Mouse (Mus musculus) embryonic fibroblast, embryonic 13.5 days (primary cell): ENCODE measurements around the gene Gstp2. TPM values are rescaled to one million over a fixed set of nuclear protein-coding genes. Genes with fewer than 3 reads are reported as not detected.
"Not testable (repeated sequence)": the region's sequence is repeated elsewhere in the genome, so short reads cannot be mapped to it uniquely, and the experiment has no call there.

ENCODE experiments used
- H3K27ac ChIP-seq: 2 replicates; pipeline ENCODE4 v1.5.1; 2012; ENCODE audit warnings: low read length, control low read depth, inconsistent platforms; ENCODE audit not compliant: insufficient read depth
- H3K4me1 ChIP-seq: 2 replicates; pipeline ENCODE4 v1.6.1; 2011; ENCODE audit warnings: low read length; ENCODE audit not compliant: control insufficient read depth, insufficient read depth
- H3K4me3 ChIP-seq: 2 replicates; pipeline ENCODE4 v1.5.1; 2011; ENCODE audit warnings: mild to moderate bottlenecking, control low read depth, low read length; ENCODE audit not compliant: insufficient read depth
- CTCF ChIP-seq: IDR thresholded peaks from 2 replicates; pipeline ENCODE4 v1.5.1; 2011; ENCODE audit warnings: mild to moderate bottlenecking, control low read depth, low read length, moderate library complexity, borderline replicate concordance; ENCODE audit not compliant: insufficient read depth
- POLR2A ChIP-seq: IDR thresholded peaks from 2 replicates; pipeline ENCODE4 v1.6.1; 2011; ENCODE audit warnings: low read depth, mild to moderate bottlenecking, control low read depth, low read length, moderate library complexity
- polyA plus RNA-seq: library from polyadenylated mRNA; stranded (reverse); fragments of >200 nt; gene quantifications from 2 replicates; pipeline ENCODE4 v1.2.4, GENCODE M21; 2011; ENCODE audit warnings: low read depth; ENCODE audit not compliant: missing spikeins, insufficient read length

The Gstp2 gene
- polyA plus RNA-seq, 1 experiment, result 3.1 TPM

GRCm38 (mm10) chr19:4051741-4052515, 6.1 kb upstream of the Gstp2 start:
- no peak overlapping the region for H3K27ac ChIP-seq

GRCm38 (mm10) chr19:4051016-4051415, 5.2 kb upstream of the Gstp2 start:
- TF ChIP-seq POLR2A (no peak), CTCF (no peak)

More at GRCm38 (mm10) chr19:4051741-4052515, 6.1 kb upstream of the Gstp2 start:
- Histone ChIP-seq H3K4me3 (no peak overlapping the region), H3K4me1 (0 out of 2 replicates have a peak, but pooled peaks cover 2% of the 10 kb centered on the region)
- TF ChIP-seq CTCF (peak; percentile 45; the same call in 1 of the 2 replicates), POLR2A (no peak)

DNA sequence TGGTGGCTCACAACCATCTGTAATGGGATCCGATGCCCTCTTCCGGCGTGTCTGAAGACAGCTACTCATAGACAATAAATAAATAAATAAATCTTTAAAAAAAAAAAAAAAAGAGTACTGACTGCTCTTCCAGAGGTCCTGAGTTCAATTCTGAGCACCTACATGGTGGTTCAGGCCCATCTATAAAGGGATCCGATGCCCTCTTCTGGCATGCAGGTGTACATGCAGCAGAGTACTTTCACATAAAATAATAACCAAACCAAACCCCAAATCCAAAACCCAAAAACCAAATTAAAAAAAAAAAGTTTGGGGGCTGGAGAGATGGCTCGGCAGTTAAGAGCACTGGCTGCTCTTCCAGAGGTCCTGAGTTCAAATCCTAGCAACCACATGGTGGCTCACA, 3.2 kb upstream of the Gstp2 start:
- not testable (repeated sequence) for H3K27ac ChIP-seq, H3K4me3 ChIP-seq

More at GRCm38 (mm10) chr19:4051016-4051415, 5.2 kb upstream of the Gstp2 start:
- Histone ChIP-seq H3K4me3 (no peak overlapping the region), H3K4me1 (0 out of 2 replicates have a peak, but pooled peaks cover 2% of the 10 kb centered on the region), H3K27ac (no peak overlapping the region)

DNA sequence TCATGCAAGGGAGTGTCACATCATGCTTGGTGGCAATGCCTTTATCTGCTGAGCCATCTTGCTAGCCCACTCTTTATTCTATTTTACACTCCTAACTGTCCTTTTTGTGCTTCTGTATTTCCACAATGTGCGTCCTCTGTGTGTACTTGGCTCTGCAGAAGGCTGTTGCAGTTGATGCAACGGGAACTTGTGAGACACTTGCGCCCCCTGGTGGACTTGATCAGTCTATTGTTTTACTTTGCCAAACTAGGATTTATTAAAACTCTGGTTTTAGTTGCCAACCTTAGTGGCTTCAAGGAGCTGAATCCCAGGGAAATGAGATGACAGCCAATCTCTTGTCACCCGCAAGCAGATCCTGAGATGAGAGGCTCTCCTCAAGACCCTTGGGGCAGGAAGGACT, 2.0 kb upstream of the Gstp2 start:
- Histone ChIP-seq H3K4me3 (no peak overlapping the region), H3K4me1 (0 out of 2 replicates have a peak, but pooled peaks cover 2% of the 10 kb centered on the region), H3K27ac (no peak overlapping the region)
- peak; percentile 48; the same call in 1 of the 2 replicates for TF ChIP-seq CTCF
- TF ChIP-seq POLR2A, result no peak

More for the DNA sequence above, 3.2 kb upstream of the Gstp2 start:
- not testable (repeated sequence) for H3K4me1 ChIP-seq

- Histone ChIP-seq H3K27ac (no peak overlapping the region), H3K4me1 (no peaks in the 10 kb centered on the region), H3K4me3 (no peak overlapping the region)
- no peak for TF ChIP-seq CTCF
- no peak for TF ChIP-seq POLR2A
Observed at GRCm38 (mm10) chr19:4046866-4047254, 1.0 kb upstream of the Gstp2 start.

GRCm38 (mm10) chr19:4044109-4044508, 1.7 kb downstream of the Gstp2 start:
- not testable (repeated sequence) for H3K4me3 ChIP-seq, H3K4me1 ChIP-seq, H3K27ac ChIP-seq

GRCm38 (mm10) chr19:4042124-4042523, 3.7 kb downstream of the Gstp2 start:
- Histone ChIP-seq H3K27ac (no peak overlapping the region), H3K4me3 (no peak overlapping the region), H3K4me1 (no peaks in the 10 kb centered on the region)
- TF ChIP-seq POLR2A, result no peak
- TF ChIP-seq CTCF, result no peak

GRCm38 (mm10) chr19:4041500-4041899, 4.3 kb downstream of the Gstp2 start:
- not testable (repeated sequence) for H3K4me3 ChIP-seq, H3K27ac ChIP-seq, H3K4me1 ChIP-seq

- not testable (repeated sequence) for H3K4me3 ChIP-seq, H3K4me1 ChIP-seq, H3K27ac ChIP-seq
Observed at GRCm38 (mm10) chr19:4040941-4041340, 4.9 kb downstream of the Gstp2 start.

GRCm38 (mm10) chr19:4037788-4038232, 8.0 kb downstream of the Gstp2 start, which contains the start of gene Gstp1:
Gene Gstp1 (minus strand): TSS chr19:4037985.
- Histone ChIP-seq H3K27ac (peak within 1 kb of the TSS; percentile 49; the same call in 1 of the 2 replicates), H3K4me3 (peak within 1 kb of the TSS; percentile 73), H3K4me1 (no peaks in the 10 kb centered on the region)
- TF ChIP-seq POLR2A, result peak; percentile 98
- TF ChIP-seq CTCF, result no peak

DNA sequence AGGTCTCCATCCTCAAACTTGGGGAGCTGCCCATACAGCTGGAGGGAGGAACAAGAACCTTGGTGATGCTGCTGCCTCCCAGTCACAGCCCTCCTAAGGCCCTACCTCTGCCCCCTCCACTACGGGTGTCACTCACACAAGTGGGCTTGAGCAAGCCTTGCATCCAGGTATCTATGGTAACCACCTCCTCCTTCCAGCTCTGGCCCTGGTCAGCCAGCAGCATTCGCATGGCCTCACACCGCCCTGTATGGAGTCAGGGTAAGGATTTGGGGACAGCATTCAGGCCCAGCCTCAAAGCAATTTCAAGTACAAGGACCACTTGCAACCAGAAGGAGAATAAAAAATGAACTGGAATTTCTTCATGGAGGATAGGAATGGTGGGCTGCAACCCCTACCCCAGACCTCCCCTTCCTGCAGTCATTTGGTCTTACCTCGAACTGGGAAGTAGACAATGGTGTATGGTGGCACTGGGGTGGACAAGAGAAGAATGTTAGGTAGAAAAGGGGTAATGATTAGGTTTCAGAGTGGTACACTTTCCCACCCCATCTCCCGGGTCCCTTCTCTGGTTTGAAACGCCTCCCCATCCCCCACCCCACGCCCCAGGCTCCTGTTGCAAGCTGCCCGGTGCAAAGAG, 8.6 kb downstream of the Gstp2 start:
- 0 out of 2 replicates have a peak overlapping the region, but pooled peaks have one; percentile 17 for H3K27ac ChIP-seq
- H3K4me1 ChIP-seq, result not testable (repeated sequence)
- peak overlapping the region; percentile 73 for H3K4me3 ChIP-seq
